Mouse (Mus musculus) liver, embryonic 15.5 days (tissue): ENCODE results near the gene Nup43. TPM values are rescaled to one million over a fixed set of nuclear protein-coding genes. Genes with fewer than 3 reads are reported as not detected.
A peak's percentile ranks its signal among the peaks of the same experiment; 100 is the strongest.

Source experiments
- ATAC-seq: fragments of 200-750 bp; cut with Nextera tagmentation; 2 replicates; pipeline ENCODE4 v1.8.0; 2017; ENCODE audit warnings: moderate number of reproducible peaks, mild to moderate bottlenecking, moderate library complexity; ENCODE audit not compliant: insufficient read depth
- H3K27ac ChIP-seq: fragments of 300-500 bp; sonication (generic); replicated peaks from 2 replicates; pipeline ENCODE4 v1.5.1; 2015; ENCODE audit warnings: mild to moderate bottlenecking, inconsistent platforms
- H3K27me3 ChIP-seq: fragments of 300-500 bp; sonication (generic); 2 replicates; pipeline ENCODE4 v1.6.1; 2015; ENCODE audit warnings: mild to moderate bottlenecking, inconsistent platforms
- H3K36me3 ChIP-seq: fragments of 300-500 bp; sonication (generic); replicated peaks from 2 replicates; pipeline ENCODE4 v1.6.1; 2015; ENCODE audit warnings: moderate library complexity, mild to moderate bottlenecking, inconsistent platforms
- H3K4me1 ChIP-seq: fragments of 300-500 bp; sonication (generic); replicated peaks from 2 replicates; pipeline ENCODE4 v1.6.1; 2015; ENCODE audit warnings: inconsistent platforms
- H3K4me2 ChIP-seq: fragments of 300-500 bp; sonication (generic); 2 replicates; pipeline ENCODE4 v1.6.1; 2015; ENCODE audit warnings: moderate library complexity, mild to moderate bottlenecking, inconsistent platforms
- H3K4me3 ChIP-seq: fragments of 300-500 bp; sonication (generic); replicated peaks from 2 replicates; pipeline ENCODE4 v1.5.1; 2015; ENCODE audit warnings: mild to moderate bottlenecking, inconsistent platforms
- H3K9ac ChIP-seq: fragments of 300-500 bp; sonication (generic); 2 replicates; pipeline ENCODE4 v1.6.1; 2015; ENCODE audit warnings: moderate library complexity, mild to moderate bottlenecking, inconsistent platforms
- H3K9me3 ChIP-seq: fragments of 300-500 bp; sonication (generic); replicated peaks from 2 replicates; pipeline ENCODE4 v1.6.1; 2016; ENCODE audit warnings: inconsistent platforms
- WGBS: fragments of 180-500 bp; shearing (Covaris S2); methylation state at CpG from one replicate; pipeline ENCODE4 v1.1.7; 2015; ENCODE audit warnings: mixed read lengths; ENCODE audit not compliant: insufficient replicate concordance; 5-methylcytosine and 5-hydroxymethylcytosine counted together
- polyA plus RNA-seq: library from polyadenylated mRNA; unstranded; fragments of >200 nt; fragmentation: Nextera tagmentation; extraction: Ambion mirVana; gene quantifications from 2 replicates; pipeline ENCODE4 v1.2.1, GENCODE M21; 2015

The Nup43 gene
- polyA plus RNA-seq, 1 experiment from 2014 or later, result 23.8 TPM

GRCm38 (mm10) chr10:7649059-7649458, 18.2 kb upstream of the Nup43 start:
- no peak overlapping the region for H3K4me2 ChIP-seq
- no peak overlapping the region for H3K4me3 ChIP-seq
- no peaks in the 10 kb centered on the region for H3K9me3 ChIP-seq
- no peak for ATAC-seq
- H3K27ac ChIP-seq, result no peak overlapping the region
- H3K9ac ChIP-seq, result no peak overlapping the region
- 86% methylated on average over 4 of the region's 4 CpGs for WGBS
- H3K27me3 ChIP-seq, result no peaks in the 10 kb centered on the region
- no peaks in the 10 kb centered on the region; the same call in 1 of the 2 replicates for H3K4me1 ChIP-seq
- peaks cover 49% of the 10 kb centered on the region for H3K36me3 ChIP-seq

DNA sequence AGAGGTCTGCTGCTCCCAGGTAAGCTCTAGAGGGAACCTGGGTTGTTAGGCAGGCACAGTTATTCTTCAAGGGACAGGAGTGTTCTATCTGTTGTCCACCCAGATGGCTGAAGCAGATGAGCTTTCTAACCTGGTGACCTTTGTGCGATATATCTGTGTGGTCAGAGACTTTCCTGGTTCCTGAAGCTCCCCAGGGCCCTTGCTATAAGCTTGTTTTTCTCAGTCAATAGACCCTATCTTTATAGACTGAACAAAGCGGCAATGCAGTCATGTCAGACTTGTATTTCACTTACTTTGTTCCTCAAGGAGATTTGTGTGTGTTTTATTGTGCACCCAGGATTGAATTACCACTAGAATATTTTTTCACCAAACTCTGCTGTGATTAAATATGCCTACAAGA, 16.2 kb upstream of the Nup43 start:
- 95% methylated on average over 2 of the region's 2 CpGs for WGBS
- H3K36me3 ChIP-seq, result peaks cover 45% of the 10 kb centered on the region
- ATAC-seq, result no peak
- no peak overlapping the region for H3K9ac ChIP-seq
- no peaks in the 10 kb centered on the region; the same call in none of the 2 replicates for H3K4me1 ChIP-seq
- no peak overlapping the region for H3K27ac ChIP-seq
- H3K4me3 ChIP-seq, result no peak overlapping the region
- H3K27me3 ChIP-seq, result no peaks in the 10 kb centered on the region
- no peaks in the 10 kb centered on the region for H3K9me3 ChIP-seq
- no peak overlapping the region for H3K4me2 ChIP-seq

GRCm38 (mm10) chr10:7662471-7663141, 4.7 kb upstream of the Nup43 start:
- peak; percentile 74 for ATAC-seq
- peak overlapping the region; percentile 99 for H3K4me3 ChIP-seq
- H3K27ac ChIP-seq, result peak overlapping the region; percentile 98
- no peaks in the 10 kb centered on the region for H3K9me3 ChIP-seq
- peak overlapping the region; percentile 90 for H3K9ac ChIP-seq
- no peaks in the 10 kb centered on the region for H3K27me3 ChIP-seq
- WGBS, result under 1% methylated on average over 44 of the region's 44 CpGs
- H3K4me1 ChIP-seq, result peaks cover 38% of the 10 kb centered on the region
- H3K4me2 ChIP-seq, result peak overlapping the region; percentile 88
- peaks cover 8% of the 10 kb centered on the region; the same call in 1 of the 2 replicates for H3K36me3 ChIP-seq

DNA sequence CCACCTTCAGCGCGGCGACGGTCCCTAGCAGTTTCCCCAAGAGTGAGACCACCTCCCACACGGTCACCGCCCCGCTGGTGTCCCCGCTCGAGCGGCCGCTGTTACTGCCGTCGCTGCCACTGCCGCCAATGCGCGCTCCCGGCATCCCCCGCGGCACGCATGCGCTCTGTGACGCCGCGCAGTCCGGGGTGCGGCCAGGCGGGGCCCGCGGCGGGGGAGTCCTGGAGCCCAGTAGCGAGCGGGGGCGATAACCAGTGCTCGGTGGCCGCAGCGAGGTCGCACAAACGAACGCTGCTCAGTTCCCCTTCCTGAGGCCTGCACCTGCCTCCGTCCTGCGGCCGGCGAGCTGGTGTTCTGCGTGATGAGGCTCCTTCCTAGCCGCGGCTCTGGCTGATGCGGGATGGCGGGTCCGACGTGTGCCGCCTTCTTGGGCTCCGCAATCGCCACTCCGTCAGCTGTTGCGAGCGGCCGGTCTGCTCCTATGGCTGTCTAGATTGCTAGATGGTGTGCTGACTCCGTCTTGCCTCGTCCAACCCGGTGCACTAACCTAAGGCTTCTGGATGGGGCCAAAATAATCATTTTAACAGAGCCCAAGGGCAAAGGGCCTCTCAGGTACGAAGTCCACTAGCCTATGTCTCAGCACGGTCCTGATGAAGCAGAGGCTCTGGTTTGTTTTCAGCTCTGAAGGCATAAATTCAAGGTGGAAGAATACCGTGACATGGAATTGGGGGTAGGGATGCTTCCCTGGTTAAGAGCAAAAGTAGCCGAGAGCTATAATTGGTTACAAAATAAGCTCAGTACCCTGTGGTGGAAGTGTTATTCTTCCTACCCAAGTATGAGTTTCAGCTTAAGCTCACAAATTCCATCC, 3.9 kb upstream of the Nup43 start:
- ATAC-seq, result peak; percentile 89
- Histone ChIP-seq H3K27ac (peak overlapping the region; percentile 98), H3K4me2 (peak overlapping the region; percentile 88), H3K4me3 (peak overlapping the region; percentile 99), H3K9ac (peak overlapping the region; percentile 90), H3K4me1 (peaks cover 42% of the 10 kb centered on the region), H3K27me3 (no peaks in the 10 kb centered on the region), H3K9me3 (no peaks in the 10 kb centered on the region), H3K36me3 (peaks cover 5% of the 10 kb centered on the region; the same call in 1 of the 2 replicates)
- under 1% methylated on average over 64 of the region's 64 CpGs for WGBS

- Histone ChIP-seq H3K9ac (peak overlapping the region; percentile 90), H3K9me3 (no peaks in the 10 kb centered on the region), H3K4me3 (peak overlapping the region; percentile 99), H3K27me3 (no peaks in the 10 kb centered on the region), H3K4me1 (peaks cover 46% of the 10 kb centered on the region), H3K27ac (peak overlapping the region; percentile 98), H3K4me2 (peak overlapping the region; percentile 88), H3K36me3 (peaks cover 5% of the 10 kb centered on the region; the same call in 1 of the 2 replicates)
- ATAC-seq, result no peak
- WGBS, result 38% methylated on average over 6 of the region's 6 CpGs
These were observed 3.2 kb upstream of the Nup43 start for GRCm38 (mm10) chr10:7664027-7664526.

DNA sequence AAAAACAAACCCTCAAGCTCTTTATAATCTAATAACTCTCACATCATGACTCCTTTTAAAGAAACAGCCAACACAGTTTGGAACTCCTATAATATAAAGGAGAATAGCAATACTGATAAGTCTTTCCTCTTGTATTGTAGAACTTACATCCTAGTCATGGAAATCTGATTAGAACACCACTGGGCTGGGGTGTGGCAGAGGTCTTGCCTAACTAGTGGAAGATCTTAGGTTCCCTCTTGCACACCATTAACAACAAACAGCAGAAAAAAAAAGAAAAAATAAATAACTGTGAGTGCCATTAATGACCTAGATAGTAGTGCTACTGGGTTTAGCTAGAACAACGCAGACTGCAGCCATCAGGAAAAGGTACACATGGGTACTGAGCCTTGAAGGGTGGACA, 2.4 kb upstream of the Nup43 start:
- H3K4me2 ChIP-seq, result no peak overlapping the region
- H3K4me1 ChIP-seq, result peaks cover 40% of the 10 kb centered on the region
- H3K27ac ChIP-seq, result peak overlapping the region; percentile 98; the same call in 1 of the 2 replicates
- H3K36me3 ChIP-seq, result peaks cover 6% of the 10 kb centered on the region
- H3K27me3 ChIP-seq, result no peaks in the 10 kb centered on the region
- no peak for ATAC-seq
- no peak overlapping the region for H3K9ac ChIP-seq
- no peaks in the 10 kb centered on the region for H3K9me3 ChIP-seq
- WGBS, result 72% methylated on average over 1 of the region's 1 CpGs
- H3K4me3 ChIP-seq, result no peak overlapping the region

GRCm38 (mm10) chr10:7673673-7674072, 6.4 kb downstream of the Nup43 start:
- H3K9me3 ChIP-seq, result no peaks in the 10 kb centered on the region
- no peak overlapping the region for H3K4me3 ChIP-seq
- ATAC-seq, result no peak
- no peaks in the 10 kb centered on the region for H3K27me3 ChIP-seq
- no peak overlapping the region for H3K9ac ChIP-seq
- peaks cover 74% of the 10 kb centered on the region for H3K36me3 ChIP-seq
- no peak overlapping the region for H3K4me2 ChIP-seq
- WGBS, result 41% methylated on average over 1 of the region's 1 CpGs
- H3K4me1 ChIP-seq, result peaks cover 6% of the 10 kb centered on the region
- H3K27ac ChIP-seq, result no peak overlapping the region

GRCm38 (mm10) chr10:7680731-7681301, 13.5 kb downstream of the Nup43 start, which contains the start of the genes Pcmt1 and Lats1:
Gene Pcmt1 (minus strand): TSS chr10:7681136.
Gene Lats1 (plus strand): TSS chr10:7681214.
- ATAC-seq, result peak; percentile 80
- Histone ChIP-seq H3K4me1 (peaks cover 35% of the 10 kb centered on the region), H3K27ac (peak within 1 kb of the TSS; percentile 92), H3K4me3 (peak within 1 kb of the TSS; percentile 94), H3K27me3 (no peaks in the 10 kb centered on the region), H3K4me2 (peak within 1 kb of the TSS; percentile 78), H3K9me3 (no peaks in the 10 kb centered on the region), H3K9ac (peak within 1 kb of the TSS; percentile 98), H3K36me3 (peaks cover 36% of the 10 kb centered on the region)
- under 1% methylated on average over 65 of the region's 65 CpGs for WGBS

GRCm38 (mm10) chr10:7681343-7682025, 14.2 kb downstream of the Nup43 start:
- under 1% methylated on average over 63 of the region's 64 CpGs for WGBS
- peak overlapping the region; percentile 94 for H3K4me3 ChIP-seq
- ATAC-seq, result peak; percentile 82

GRCm38 (mm10) chr10:7682249-7682648, 14.9 kb downstream of the Nup43 start:
- Histone ChIP-seq H3K9ac (peak overlapping the region; percentile 98), H3K27ac (peak overlapping the region; percentile 92; the same call in 1 of the 2 replicates), H3K27me3 (no peaks in the 10 kb centered on the region), H3K4me3 (peak overlapping the region; percentile 94), H3K4me1 (peaks cover 46% of the 10 kb centered on the region), H3K36me3 (peaks cover 27% of the 10 kb centered on the region), H3K9me3 (no peaks in the 10 kb centered on the region), H3K4me2 (peak overlapping the region; percentile 78)
- WGBS, result 29% methylated on average over 3 of the region's 3 CpGs
- no peak for ATAC-seq

More at GRCm38 (mm10) chr10:7681343-7682025, 14.2 kb downstream of the Nup43 start:
- H3K9ac ChIP-seq, result peak overlapping the region; percentile 98
- H3K36me3 ChIP-seq, result peaks cover 31% of the 10 kb centered on the region
- no peaks in the 10 kb centered on the region for H3K9me3 ChIP-seq
- peaks cover 38% of the 10 kb centered on the region for H3K4me1 ChIP-seq
- no peaks in the 10 kb centered on the region for H3K27me3 ChIP-seq
- peak overlapping the region; percentile 78 for H3K4me2 ChIP-seq
- H3K27ac ChIP-seq, result peak overlapping the region; percentile 92
